Mouse (Mus musculus) heart, adult 9 months (tissue): ENCODE results near the gene Rad50.
A peak's percentile ranks its signal among the peaks of the same experiment; 100 is the strongest.

Source experiments
- DNase-seq, 2 experiments: peaks; one replicate each; pipeline ENCODE4 v3.0.0; 2022; ENCODE audit warnings: low spot score in 2 of 2

The Rad50 gene

GRCm38 (mm10) chr11:53698521-53698920 lies 8.6 kb downstream of the Rad50 start:
- no peak for DNase-seq

GRCm38 (mm10) chr11:53691979-53692378 lies 15.1 kb downstream of the Rad50 start:
- no peak for DNase-seq

GRCm38 (mm10) chr11:53682994-53683530 lies 24.1 kb downstream of the Rad50 start:
- DNase-seq = peak; percentile 48 to 56

GRCm38 (mm10) chr11:53682170-53682569 lies 24.9 kb downstream of the Rad50 start:
- DNase-seq = peak; percentile 13 to 38

GRCm38 (mm10) chr11:53681686-53682085 lies 25.4 kb downstream of the Rad50 start:
- no peak for DNase-seq

GRCm38 (mm10) chr11:53680141-53680540 lies 27.0 kb downstream of the Rad50 start:
- peak; percentile 30 to 33 for DNase-seq

GRCm38 (mm10) chr11:53671414-53671813 lies 35.7 kb downstream of the Rad50 start:
- DNase-seq = no peak

- no peak for DNase-seq
Observed at GRCm38 (mm10) chr11:53664091-53664490, 43.0 kb downstream of the Rad50 start.

- DNase-seq = no peak
Observed at GRCm38 (mm10) chr11:53662794-53663674, 44.1 kb downstream of the Rad50 start.

- DNase-seq = no peak
Observed at GRCm38 (mm10) chr11:53657828-53658227, 49.3 kb downstream of the Rad50 start.

GRCm38 (mm10) chr11:53657381-53657780 lies 49.7 kb downstream of the Rad50 start:
- no peak for DNase-seq

- no peak for DNase-seq
Observed at GRCm38 (mm10) chr11:53656558-53657202, 50.4 kb downstream of the Rad50 start.

- DNase-seq = peak; percentile 17 to 34
Observed at GRCm38 (mm10) chr11:53655043-53655442, 52.1 kb downstream of the Rad50 start.

GRCm38 (mm10) chr11:53652427-53652826 lies 54.7 kb downstream of the Rad50 start:
- no peak for DNase-seq

GRCm38 (mm10) chr11:53651441-53651840 lies 55.7 kb downstream of the Rad50 start:
- no peak for DNase-seq

GRCm38 (mm10) chr11:53644017-53644416 lies 63.1 kb downstream of the Rad50 start:
- no peak for DNase-seq

- no peak for DNase-seq
Observed at GRCm38 (mm10) chr11:53642744-53643279, 64.3 kb downstream of the Rad50 start.

GRCm38 (mm10) chr11:53637803-53638260 lies 69.3 kb downstream of the Rad50 start:
- no peak for DNase-seq

- no peak for DNase-seq
Observed at GRCm38 (mm10) chr11:53637046-53637802, 69.9 kb downstream of the Rad50 start.

GRCm38 (mm10) chr11:53636183-53636646 lies 70.9 kb downstream of the Rad50 start:
- no peak for DNase-seq

GRCm38 (mm10) chr11:53635590-53636182 lies 71.4 kb downstream of the Rad50 start:
- no peak for DNase-seq
